Mouse (Mus musculus) CH12.LX (cell line): ENCODE measurements around the gene Ttc26. TPM values are rescaled to one million over a fixed set of nuclear protein-coding genes. Genes with fewer than 3 reads are reported as not detected.

Source experiments
- DNase-seq: peaks from one replicate; pipeline ENCODE4 v3.0.0-alpha.2; 2013; ENCODE audit errors: extremely low read depth
- H3K27ac ChIP-seq: 2 replicates; pipeline ENCODE4 v1.5.1; 2012; ENCODE audit warnings: low read depth, mild to moderate bottlenecking, control low read depth, moderate library complexity; ENCODE audit not compliant: insufficient read depth
- H3K27me3 ChIP-seq: replicated peaks from 2 replicates; pipeline ENCODE3; 2012; ENCODE audit warnings: inconsistent platforms
- H3K36me3 ChIP-seq, 2 experiments: replicated peaks in 1 of 2; 2 replicates each; pipeline versions ENCODE3 to v1.6.1; 2012; ENCODE audit warnings: inconsistent platforms in 1 of 2, low read length in 1 of 2, mild to moderate bottlenecking in 1 of 2, mixed read lengths in 1 of 2, moderate library complexity in 1 of 2; ENCODE audit not compliant: control insufficient read depth in 1 of 2, insufficient read depth in 1 of 2
- H3K4me1 ChIP-seq, 2 experiments: 2 replicates each; pipeline ENCODE4 v1.6.1; 2012; ENCODE audit warnings: inconsistent platforms in 1 of 2, moderate library complexity in 1 of 2; ENCODE audit not compliant: insufficient read depth in 2 of 2, control insufficient read depth in 1 of 2
- H3K4me2 ChIP-seq: 2 replicates; pipeline ENCODE4 v1.6.1; 2012; ENCODE audit warnings: low read depth, mild to moderate bottlenecking, control low read depth; ENCODE audit not compliant: poor library complexity, insufficient read depth, severe bottlenecking
- H3K4me3 ChIP-seq, 3 experiments: fragments of 150-350 bp in 1 of 3; sonication (generic) in 1 of 3; replicated peaks in 1 of 3; 2 replicates each; pipeline versions ENCODE3 to v1.5.1; 2011 to 2012; ENCODE audit warnings: low read depth in 2 of 3, low read length in 2 of 3, mild to moderate bottlenecking in 2 of 3, moderate library complexity in 2 of 3, control low read depth in 1 of 3, improper control_type of control experiment in 1 of 3, inconsistent platforms in 1 of 3, mixed read lengths in 1 of 3; ENCODE audit not compliant: poor library complexity in 1 of 3
- H3K79me2 ChIP-seq: replicated peaks from 2 replicates; pipeline ENCODE4 v1.6.1; 2012; ENCODE audit warnings: mild to moderate bottlenecking, moderate library complexity; ENCODE audit not compliant: control insufficient read depth, poor library complexity, insufficient read depth, severe bottlenecking; ENCODE audit errors: extremely low read depth
- H3K9ac ChIP-seq: 2 replicates; pipeline ENCODE4 v1.6.1; 2012; ENCODE audit warnings: low read depth, mild to moderate bottlenecking, control low read depth, moderate library complexity; ENCODE audit not compliant: insufficient read depth
- H3K9me3 ChIP-seq: replicated peaks from 2 replicates; pipeline ENCODE3; 2012; ENCODE audit warnings: low read length, inconsistent platforms, mixed read lengths
- BHLHE40 ChIP-seq: IDR thresholded peaks from 2 replicates; pipeline ENCODE4 v1.6.1; 2011; ENCODE audit warnings: mild to moderate bottlenecking, low read depth, low read length, improper control_type of control experiment
- CHD1 ChIP-seq: IDR thresholded peaks from 2 replicates; pipeline ENCODE4 v1.6.1; 2012; ENCODE audit warnings: low read depth, low read length, improper control_type of control experiment, inconsistent platforms
- CHD2 ChIP-seq: IDR thresholded peaks from 2 replicates; pipeline ENCODE4 v1.6.1; 2011; ENCODE audit warnings: low read length, improper control_type of control experiment
- E2F4 ChIP-seq: IDR thresholded peaks from 2 replicates; pipeline ENCODE4 v1.6.1; 2011; ENCODE audit warnings: low read depth, low read length, improper control_type of control experiment; ENCODE audit not compliant: insufficient replicate concordance
- HCFC1 ChIP-seq: IDR thresholded peaks from 2 replicates; pipeline ENCODE4 v1.6.1; 2012; ENCODE audit warnings: low read depth, mild to moderate bottlenecking, inconsistent platforms, low read length, improper control_type of control experiment
- MAFK ChIP-seq: IDR thresholded peaks from 2 replicates; pipeline ENCODE4 v1.6.1; 2011; ENCODE audit warnings: low read length, improper control_type of control experiment; ENCODE audit not compliant: insufficient replicate concordance
- MAZ ChIP-seq: IDR thresholded peaks from 2 replicates; pipeline ENCODE4 v1.6.1; 2012; ENCODE audit warnings: low read depth, mild to moderate bottlenecking, inconsistent platforms, low read length, improper control_type of control experiment, moderate library complexity
- MXI1 ChIP-seq: IDR thresholded peaks from 2 replicates; pipeline ENCODE4 v1.6.1; 2011; ENCODE audit warnings: mild to moderate bottlenecking, low read depth, low read length, improper control_type of control experiment
- NRF1 ChIP-seq: IDR thresholded peaks from 2 replicates; pipeline ENCODE4 v1.6.1; 2014; ENCODE audit warnings: low read depth, mild to moderate bottlenecking, inconsistent platforms, low read length, improper control_type of control experiment, moderate library complexity
- POLR2A ChIP-seq: IDR thresholded peaks from 2 replicates; pipeline ENCODE4 v1.6.1; 2011; ENCODE audit warnings: low read depth, mild to moderate bottlenecking, improper control_type of control experiment, low read length
- RCOR1 ChIP-seq: conservative IDR thresholded peaks from 2 replicates; pipeline ENCODE4 v1.6.1; 2012; ENCODE audit warnings: low read depth, mild to moderate bottlenecking, inconsistent platforms, low read length, improper control_type of control experiment
- SIN3A ChIP-seq: IDR thresholded peaks from 2 replicates; pipeline ENCODE4 v1.6.1; 2012; ENCODE audit warnings: low read length, improper control_type of control experiment, inconsistent platforms
- SMC3 ChIP-seq: IDR thresholded peaks from 2 replicates; pipeline ENCODE4 v1.6.1; 2011; ENCODE audit warnings: low read depth, low read length, improper control_type of control experiment
- TBP ChIP-seq: conservative IDR thresholded peaks from 2 replicates; pipeline ENCODE4 v1.6.1; 2011; ENCODE audit warnings: low read depth, low read length, improper control_type of control experiment
- dilution Hi-C: fragments of 300-500 bp; cut with MboI; formaldehyde crosslinking; loops from 2 replicates; pipeline ENCODE4 v1.14.3; 2020; ENCODE audit warnings: low sequenced_read_pairs; ENCODE audit not compliant: extremely low pct_unique_long_range_greater_than_20kb, extremely low pct_ligation_motif_present
- in situ Hi-C: fragments of 300-500 bp; cut with MboI; formaldehyde crosslinking; loops from 3 replicates; pipeline ENCODE4 v1.14.3; 2019; ENCODE audit warnings: low sequenced_read_pairs, low pct_ligation_motif_present, low pct_unique_long_range_greater_than_20kb, mixed read lengths
- polyA plus RNA-seq: library from polyadenylated mRNA; unstranded; fragments of >175 nt; gene quantifications from 2 replicates; pipeline ENCODE4 v1.2.1, GENCODE M21; 2012; ENCODE audit warnings: low read depth; ENCODE audit not compliant: insufficient read length
- total RNA-seq, 2 experiments: library from RNA; depleted of rRNA; stranded (reverse); fragments of 300-350 nt in 1 of 2; fragments of >200 nt in 1 of 2; gene quantifications; 2 replicates each; pipeline ENCODE4 v1.2.3; 2012 to 2014

Ttc26 gene
- total and polyA plus RNA-seq, 3 experiments, result 1.7 to 2.3 (median 1.8) TPM

GRCm38 (mm10) chr6:38342666-38342992, 38.6 kb upstream of the Ttc26 start:
- Histone ChIP-seq H3K4me2 (peak overlapping the region; percentile 98), H3K4me1 (peaks cover 7 to 65% of the 10 kb centered on the region in 2 experiments), H3K27me3 (no peaks in the 10 kb centered on the region), H3K36me3 (peaks cover 33 to 65% of the 10 kb centered on the region in 2 experiments), H3K9ac (peak overlapping the region; percentile 89), H3K9me3 (no peaks in the 10 kb centered on the region), H3K79me2 (peaks cover 88% of the 10 kb centered on the region), H3K4me3 (peak overlapping the region; percentile 40 to 74 (median 67)), H3K27ac (peak overlapping the region; percentile 94)
- in situ Hi-C loops (no loop called here), dilution Hi-C loops (no loop called here)
- TF ChIP-seq TBP (no peak), SIN3A (0 out of 2 replicates have a peak, but pooled peaks have one; percentile 39), MAZ (0 out of 2 replicates have a peak, but pooled peaks have one; percentile 58), MXI1 (peak; percentile 38; the same call in 1 of the 2 replicates), NRF1 (no peak), CHD2 (peak; percentile 51; the same call in 1 of the 2 replicates), CHD1 (peak; percentile 23; the same call in 1 of the 2 replicates)
- no peak for DNase-seq

DNA sequence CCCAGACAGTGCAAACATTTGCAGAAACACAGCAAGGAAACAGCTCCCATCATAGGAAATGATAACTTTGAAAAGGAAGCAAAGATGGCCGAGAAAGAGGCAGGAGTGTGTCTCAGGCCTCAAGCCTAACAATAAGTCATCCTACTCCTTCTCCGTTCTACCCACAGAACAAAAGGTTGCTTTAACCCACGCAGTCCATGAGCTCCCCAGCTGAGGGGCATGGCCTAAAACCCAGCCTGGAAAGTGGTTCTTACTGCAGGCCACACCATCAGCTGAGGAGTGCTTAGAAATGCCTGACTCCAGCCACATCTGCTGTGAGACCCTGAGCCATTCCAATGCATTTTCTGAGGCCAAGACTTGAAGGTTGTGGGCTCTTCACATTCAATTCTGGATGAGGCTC, 37.7 kb upstream of the Ttc26 start:
- peaks cover 95% of the 10 kb centered on the region for H3K79me2 ChIP-seq
- DNase-seq, result no peak
- H3K4me1 ChIP-seq, result peaks cover 7 to 63% of the 10 kb centered on the region in 2 experiments
- H3K27ac ChIP-seq, result peak overlapping the region; percentile 53
- dilution Hi-C loops (no loop called here), in situ Hi-C loops (no loop called here)
- H3K4me2 ChIP-seq, result peak overlapping the region; percentile 98; the same call in 1 of the 2 replicates
- peaks cover 24 to 61% of the 10 kb centered on the region in 2 experiments for H3K36me3 ChIP-seq
- no peaks in the 10 kb centered on the region for H3K9me3 ChIP-seq
- H3K27me3 ChIP-seq, result no peaks in the 10 kb centered on the region
- TF ChIP-seq MAZ (no peak), TBP (no peak), BHLHE40 (no peak), HCFC1 (no peak), RCOR1 (no peak)
- H3K4me3 ChIP-seq, result no peak overlapping the region
- H3K9ac ChIP-seq, result peak overlapping the region; percentile 38; the same call in 1 of the 2 replicates

- Histone ChIP-seq H3K27ac (peak overlapping the region; percentile 53; the same call in 1 of the 2 replicates), H3K9ac (no peak overlapping the region), H3K4me2 (0 out of 2 replicates have a peak overlapping the region, but pooled peaks have one; percentile 98), H3K9me3 (no peaks in the 10 kb centered on the region), H3K4me3 (no peak overlapping the region), H3K27me3 (no peaks in the 10 kb centered on the region), H3K79me2 (peaks cover 97% of the 10 kb centered on the region), H3K4me1 (peaks cover 7 to 61% of the 10 kb centered on the region in 2 experiments), H3K36me3 (peaks cover 19 to 58% of the 10 kb centered on the region in 2 experiments)
- dilution Hi-C loops, result no loop called here
- no peak for DNase-seq
- in situ Hi-C loops, result no loop called here
- TF ChIP-seq SMC3, result no peak
- TF ChIP-seq E2F4, result no peak
- no peak for TF ChIP-seq MAFK
- TF ChIP-seq POLR2A, result no peak
- TF ChIP-seq MXI1, result no peak
These were observed 37.1 kb upstream of the Ttc26 start for GRCm38 (mm10) chr6:38344006-38344670.
